Mouse (Mus musculus): ENCODE data around the gene Cacnb3. TPM values are rescaled to one million over a fixed set of nuclear protein-coding genes. Genes with fewer than 3 reads are reported as not detected.

The Cacnb3 gene
- polyA plus RNA-seq, 1 experiment from 2014 or later, result 7.4 TPM

- ATAC-seq, result peak; percentile 35
- Histone ChIP-seq H3K9ac (replicated peaks; ENCODE audit: low read depth) (no peak overlapping the region), H3K27ac (ENCODE audit: low read length) (no peak overlapping the region)
Observed at GRCm38 (mm10) chr15:98631493-98631892, 853 bp downstream of the Cacnb3 start.

DNA sequence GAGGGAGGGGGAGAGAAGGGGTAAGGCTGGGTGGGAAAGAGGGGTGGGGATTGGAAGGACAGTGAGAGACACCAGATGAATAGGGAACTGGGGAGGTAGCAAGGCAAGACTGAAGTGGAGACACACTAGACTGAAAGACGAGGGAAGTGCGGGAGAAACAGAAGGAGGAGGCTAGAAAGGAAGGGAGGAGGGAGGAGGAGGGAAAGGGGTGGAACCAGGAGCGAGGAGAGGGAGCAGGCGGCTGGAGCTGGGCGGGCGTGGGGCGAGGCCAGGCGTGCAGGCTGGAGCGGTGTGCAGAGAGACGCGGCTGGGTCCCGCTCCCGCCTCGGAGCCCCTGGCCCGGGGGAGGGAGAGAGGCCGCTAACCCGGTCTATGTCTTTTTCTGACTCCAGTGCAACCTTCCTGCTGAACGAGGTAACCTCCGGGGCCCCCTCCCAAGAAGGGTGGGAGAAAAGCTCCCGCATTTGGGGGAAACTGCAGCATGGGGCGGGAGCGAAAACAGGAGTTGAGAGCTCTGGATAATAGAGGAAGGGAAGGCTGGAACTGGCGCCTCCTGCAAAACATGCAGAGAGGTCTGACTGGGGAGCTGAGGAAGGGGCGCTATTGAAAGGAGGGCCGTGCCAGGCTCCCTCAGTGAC lies 1.6 kb downstream of the Cacnb3 start:
- Histone ChIP-seq H3K9ac (replicated peaks; ENCODE audit: low read depth) (no peak overlapping the region), H3K27ac (ENCODE audit: low read length) (no peak overlapping the region), H3K4me3 (ENCODE audit: low read depth, low read length) (peak overlapping the region; percentile 28), H3K4me2 (replicated peaks; ENCODE audit: low read depth, low read length) (peak overlapping the region; percentile 57), H3K9me3 (ENCODE audit: low read length) (no peaks in the 10 kb centered on the region), H3K4me1 (ENCODE audit: insufficient read depth, low read depth, low read length) (peaks cover 17% of the 10 kb centered on the region; the same call in 1 of the 2 replicates), H3K36me3 (ENCODE audit: insufficient read depth, low read length) (no peaks in the 10 kb centered on the region), H3K27me3 (replicated peaks; ENCODE audit: insufficient read depth, low read length) (peaks cover 13% of the 10 kb centered on the region)
- under 1% methylated on average over 23 of the region's 25 CpGs for WGBS
- TF ChIP-seq EP300 (IDR thresholded peaks at IDR 0.05) (no peak), CTCF (IDR thresholded peaks at IDR 0.05) (no peak)
- peak; percentile 87 for DNase-seq (ENCODE audit: low spot score)
- peak; percentile 70 for ATAC-seq

More at GRCm38 (mm10) chr15:98631493-98631892, 853 bp downstream of the Cacnb3 start:
- Histone ChIP-seq H3K36me3 (ENCODE audit: insufficient read depth, low read length) (no peaks in the 10 kb centered on the region), H3K4me3 (ENCODE audit: low read depth, low read length) (peak overlapping the region; percentile 28; the same call in 1 of the 2 replicates), H3K9me3 (ENCODE audit: low read length) (no peaks in the 10 kb centered on the region), H3K4me2 (replicated peaks; ENCODE audit: low read depth, low read length) (peak overlapping the region; percentile 57), H3K4me1 (ENCODE audit: insufficient read depth, low read depth, low read length) (peaks cover 17% of the 10 kb centered on the region; the same call in 1 of the 2 replicates), H3K27me3 (replicated peaks; ENCODE audit: insufficient read depth, low read length) (peaks cover 13% of the 10 kb centered on the region)
- peak; percentile 77 for DNase-seq (ENCODE audit: low spot score)
- 1% methylated on average over 17 of the region's 18 CpGs for WGBS
- TF ChIP-seq EP300 (IDR thresholded peaks at IDR 0.05) (no peak), CTCF (IDR thresholded peaks at IDR 0.05) (peak; percentile 94)

DNA sequence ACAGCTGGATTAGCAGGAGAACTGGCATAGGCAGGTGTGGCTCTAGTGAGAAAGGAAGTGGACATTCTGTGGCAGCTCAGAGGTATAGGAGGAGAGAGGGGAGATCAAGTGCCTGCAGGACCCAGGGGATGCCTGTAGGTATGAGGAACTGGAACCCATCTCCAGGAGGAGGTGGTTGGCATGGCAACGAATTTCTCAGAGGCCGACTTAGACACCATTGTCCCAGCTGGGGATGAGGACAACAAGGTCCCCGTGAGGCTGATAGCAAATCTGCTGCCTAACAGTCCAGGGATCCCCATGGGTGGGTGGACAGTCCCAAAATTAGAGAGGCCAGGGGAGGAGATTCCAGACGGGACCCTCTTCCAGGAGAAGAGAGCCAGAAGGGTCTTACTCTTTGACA lies 2.3 kb downstream of the Cacnb3 start:
- DNase-seq (ENCODE audit: low spot score) (no peak), ATAC-seq (no peak)
- H3K36me3 ChIP-seq (ENCODE audit: insufficient read depth, low read length), result no peaks in the 10 kb centered on the region
- H3K4me1 ChIP-seq (ENCODE audit: insufficient read depth, low read depth, low read length), result peaks cover 17% of the 10 kb centered on the region; the same call in 1 of the 2 replicates
- no peak overlapping the region for H3K27ac ChIP-seq (ENCODE audit: low read length)
- no peaks in the 10 kb centered on the region for H3K9me3 ChIP-seq (ENCODE audit: low read length)
- no peak overlapping the region for H3K4me2 ChIP-seq (replicated peaks; ENCODE audit: low read depth, low read length)
- TF ChIP-seq CTCF (IDR thresholded peaks at IDR 0.05), result no peak
- TF ChIP-seq EP300 (IDR thresholded peaks at IDR 0.05), result no peak
- WGBS, result 3% methylated on average over 4 of the region's 4 CpGs
- peaks cover 13% of the 10 kb centered on the region for H3K27me3 ChIP-seq (replicated peaks; ENCODE audit: insufficient read depth, low read length)
- no peak overlapping the region for H3K4me3 ChIP-seq (ENCODE audit: low read depth, low read length)
- H3K9ac ChIP-seq (replicated peaks; ENCODE audit: low read depth), result no peak overlapping the region

GRCm38 (mm10) chr15:98633822-98634470 lies 3.3 kb downstream of the Cacnb3 start:
- under 1% methylated on average over 25 of the region's 25 CpGs for WGBS

DNA sequence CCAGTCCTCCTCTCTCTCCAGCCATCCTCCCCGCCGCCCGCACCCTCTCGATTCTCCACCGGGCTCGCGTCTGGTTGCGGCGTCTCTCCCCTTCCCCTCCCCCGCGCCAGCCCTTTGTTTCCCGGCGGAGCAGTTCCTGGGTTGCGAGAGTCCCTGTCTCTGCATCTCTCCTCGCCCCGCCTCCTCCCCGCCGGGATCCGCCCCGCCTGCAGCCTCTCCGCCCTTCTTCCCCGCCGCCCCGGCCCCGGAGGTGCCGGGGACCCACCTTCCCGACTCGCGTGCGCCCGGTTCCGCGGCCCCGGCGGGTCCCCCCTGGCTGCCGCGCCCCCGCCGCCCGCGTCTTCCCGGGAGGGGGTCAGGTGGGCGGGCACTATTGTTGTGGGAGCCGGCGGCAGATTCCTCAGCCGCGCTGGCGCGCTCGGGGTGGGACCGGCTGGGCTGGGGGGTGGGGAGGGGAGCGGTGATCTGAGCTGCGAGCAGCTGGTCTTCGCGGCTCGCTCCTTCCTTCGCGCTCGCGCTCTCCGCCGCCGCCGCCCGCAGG lies 4.0 kb downstream of the Cacnb3 start:
- H3K9ac ChIP-seq (replicated peaks; ENCODE audit: low read depth), result peak overlapping the region; percentile 38; the same call in 1 of the 2 replicates
- ATAC-seq (peak; percentile 58), DNase-seq (ENCODE audit: low spot score) (peak; percentile 69)
- H3K27ac ChIP-seq (ENCODE audit: low read length), result no peak overlapping the region
- peak overlapping the region; percentile 99 for H3K4me2 ChIP-seq (replicated peaks; ENCODE audit: low read depth, low read length)
- H3K9me3 ChIP-seq (ENCODE audit: low read length), result no peaks in the 10 kb centered on the region
- no peaks in the 10 kb centered on the region for H3K36me3 ChIP-seq (ENCODE audit: insufficient read depth, low read length)
- peaks cover 11% of the 10 kb centered on the region; the same call in 1 of the 2 replicates for H3K4me1 ChIP-seq (ENCODE audit: insufficient read depth, low read depth, low read length)
- WGBS, result 2% methylated on average over 42 of the region's 65 CpGs
- H3K4me3 ChIP-seq (ENCODE audit: low read depth, low read length), result peak overlapping the region; percentile 79
- TF ChIP-seq EP300 (IDR thresholded peaks at IDR 0.05) (no peak), CTCF (IDR thresholded peaks at IDR 0.05) (no peak)
- H3K27me3 ChIP-seq (replicated peaks; ENCODE audit: insufficient read depth, low read length), result peaks cover 13% of the 10 kb centered on the region

More at GRCm38 (mm10) chr15:98633822-98634470, 3.3 kb downstream of the Cacnb3 start:
- Histone ChIP-seq H3K27me3 (replicated peaks; ENCODE audit: insufficient read depth, low read length) (peaks cover 13% of the 10 kb centered on the region), H3K9me3 (ENCODE audit: low read length) (no peaks in the 10 kb centered on the region), H3K27ac (ENCODE audit: low read length) (no peak overlapping the region), H3K4me1 (ENCODE audit: insufficient read depth, low read depth, low read length) (peaks cover 11% of the 10 kb centered on the region; the same call in 1 of the 2 replicates), H3K9ac (replicated peaks; ENCODE audit: low read depth) (no peak overlapping the region), H3K4me2 (replicated peaks; ENCODE audit: low read depth, low read length) (peak overlapping the region; percentile 99), H3K4me3 (ENCODE audit: low read depth, low read length) (peak overlapping the region; percentile 79), H3K36me3 (ENCODE audit: insufficient read depth, low read length) (no peaks in the 10 kb centered on the region)
- DNase-seq (ENCODE audit: low spot score) (no peak), ATAC-seq (no peak)
- TF ChIP-seq EP300 (IDR thresholded peaks at IDR 0.05) (no peak), CTCF (IDR thresholded peaks at IDR 0.05) (no peak)

DNA sequence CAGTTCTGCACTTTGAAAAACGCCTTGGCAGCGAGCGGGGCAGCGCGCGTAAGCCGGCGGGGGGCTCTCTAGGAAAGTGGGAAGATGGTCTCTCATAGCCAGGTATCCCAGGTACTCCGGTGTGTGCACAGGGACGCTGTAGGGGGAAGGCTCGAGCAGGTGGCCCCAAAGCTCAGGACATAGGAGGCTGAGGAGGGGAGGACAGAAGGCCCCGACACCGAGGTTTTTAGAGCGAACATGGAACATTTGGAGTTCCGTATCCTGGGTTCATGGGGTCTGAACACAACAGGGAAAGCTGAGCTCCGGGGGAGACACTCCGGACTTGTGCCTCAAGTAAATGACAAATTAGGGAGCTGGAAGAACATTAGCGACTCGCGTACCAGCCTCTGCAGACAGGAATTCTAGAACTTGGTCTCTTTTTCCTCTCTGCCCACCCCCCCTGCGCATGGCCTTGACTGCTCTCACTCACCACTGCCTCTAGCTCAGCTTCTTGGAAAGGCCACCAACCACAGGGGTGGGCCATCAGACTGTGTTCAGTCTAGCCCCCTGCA lies 4.7 kb downstream of the Cacnb3 start:
- Histone ChIP-seq H3K36me3 (ENCODE audit: insufficient read depth, low read length) (no peaks in the 10 kb centered on the region), H3K4me3 (ENCODE audit: low read depth, low read length) (peak overlapping the region; percentile 79), H3K27ac (ENCODE audit: low read length) (no peak overlapping the region), H3K9me3 (ENCODE audit: low read length) (no peaks in the 10 kb centered on the region), H3K4me2 (replicated peaks; ENCODE audit: low read depth, low read length) (peak overlapping the region; percentile 99), H3K9ac (replicated peaks; ENCODE audit: low read depth) (no peak overlapping the region; the same call in 1 of the 2 replicates), H3K27me3 (replicated peaks; ENCODE audit: insufficient read depth, low read length) (peaks cover 13% of the 10 kb centered on the region), H3K4me1 (ENCODE audit: insufficient read depth, low read depth, low read length) (peaks cover 11% of the 10 kb centered on the region; the same call in 1 of the 2 replicates)
- ATAC-seq (no peak), DNase-seq (ENCODE audit: low spot score) (no peak)
- TF ChIP-seq EP300 (IDR thresholded peaks at IDR 0.05) (no peak), CTCF (IDR thresholded peaks at IDR 0.05) (0 out of 2 replicates have a peak, but pooled peaks have one; percentile 3)
- WGBS, result 6% methylated on average over 21 of the region's 21 CpGs

Data from lung, postnatal 0 days (tissue).